Mouse (Mus musculus) layer of hippocampus, adult 2 months (tissue): Measurements from ENCODE around the gene Tnfaip8l2. TPM values are rescaled to one million over a fixed set of nuclear protein-coding genes. Genes with fewer than 3 reads are reported as not detected.
A peak's percentile ranks its signal among the peaks of the same experiment; 100 is the strongest.

ENCODE experiments used
- DNase-seq, 2 experiments: peaks; one replicate each; pipeline ENCODE4 v3.0.0; 2022; ENCODE audit warnings: low spot score in 2 of 2
- H3K27ac ChIP-seq: fragments of 200-600 bp; 2 replicates; pipeline ENCODE4 v1.8.1; 2022
- H3K4me3 ChIP-seq: fragments of 200-600 bp; 2 replicates; pipeline ENCODE4 v1.8.1; 2022; ENCODE audit warnings: mild to moderate bottlenecking
- CTCF ChIP-seq: fragments of 200-600 bp; conservative IDR thresholded peaks from 2 replicates; pipeline ENCODE4 v1.8.1; 2022; ENCODE audit warnings: antibody characterized with exemption, mild to moderate bottlenecking, moderate library complexity
- total RNA-seq, 2 experiments: library from RNA; stranded (reverse); gene quantifications; 2 replicates each; pipeline ENCODE4 v1.2.3; 2021

The Tnfaip8l2 gene
- total RNA-seq, 2 experiments from 2014 or later = 2.5 to 2.7 TPM

- TF ChIP-seq CTCF = no peak
- no peak overlapping the region for H3K27ac ChIP-seq
- no peak overlapping the region for H3K4me3 ChIP-seq
- DNase-seq = no peak
Observed at GRCm38 (mm10) chr3:95169996-95170395, 27.8 kb upstream of the Tnfaip8l2 start.

- no peak for DNase-seq
- Histone ChIP-seq H3K4me3 (no peak overlapping the region), H3K27ac (no peak overlapping the region)
- no peak for TF ChIP-seq CTCF
Observed at GRCm38 (mm10) chr3:95164840-95165239, 22.7 kb upstream of the Tnfaip8l2 start.

- no peak overlapping the region for H3K4me3 ChIP-seq
- DNase-seq = no peak
- TF ChIP-seq CTCF = no peak
- H3K27ac ChIP-seq = no peak overlapping the region
Observed at GRCm38 (mm10) chr3:95164256-95164550, 22.0 kb upstream of the Tnfaip8l2 start.

GRCm38 (mm10) chr3:95163419-95164255 is 21.5 kb upstream of the Tnfaip8l2 start:
- no peak for DNase-seq
- no peak overlapping the region for H3K27ac ChIP-seq
- no peak for TF ChIP-seq CTCF
- H3K4me3 ChIP-seq = no peak overlapping the region

GRCm38 (mm10) chr3:95162345-95162628 is 20.1 kb upstream of the Tnfaip8l2 start:
- Histone ChIP-seq H3K27ac (no peak overlapping the region), H3K4me3 (no peak overlapping the region; the same call in 1 of the 2 replicates)
- TF ChIP-seq CTCF = no peak

GRCm38 (mm10) chr3:95161618-95162344 is 19.6 kb upstream of the Tnfaip8l2 start:
- DNase-seq = no peak
- peak overlapping the region; percentile 77 for H3K27ac ChIP-seq
- H3K4me3 ChIP-seq = peak overlapping the region; percentile 60
- no peak for TF ChIP-seq CTCF

More at GRCm38 (mm10) chr3:95162345-95162628, 20.1 kb upstream of the Tnfaip8l2 start:
- no peak for DNase-seq

- peak overlapping the region; percentile 60 for H3K4me3 ChIP-seq
- no peak for DNase-seq
- H3K27ac ChIP-seq = peak overlapping the region; percentile 77
- TF ChIP-seq CTCF = no peak
Observed at GRCm38 (mm10) chr3:95161041-95161551, 18.9 kb upstream of the Tnfaip8l2 start.

- Histone ChIP-seq H3K27ac (peak within 1 kb of the TSS; percentile 77), H3K4me3 (peak within 1 kb of the TSS; percentile 60)
- peak; percentile 87 to 92 for DNase-seq
- no peak for TF ChIP-seq CTCF
Observed at GRCm38 (mm10) chr3:95159987-95160963, 18.1 kb upstream of the Tnfaip8l2 start, which contains the start of gene Sema6c. Gene Sema6c (plus strand): TSS chr3:95160457.

GRCm38 (mm10) chr3:95159511-95159986 is 17.4 kb upstream of the Tnfaip8l2 start:
- H3K4me3 ChIP-seq = peak overlapping the region; percentile 60
- TF ChIP-seq CTCF = no peak
- no peak for DNase-seq
- H3K27ac ChIP-seq = peak overlapping the region; percentile 72

GRCm38 (mm10) chr3:95153874-95154273 is 11.7 kb upstream of the Tnfaip8l2 start:
- H3K4me3 ChIP-seq = no peak overlapping the region
- no peak overlapping the region for H3K27ac ChIP-seq
- peak; percentile 78 for TF ChIP-seq CTCF
- no peak for DNase-seq

- no peak overlapping the region for H3K27ac ChIP-seq
- no peak overlapping the region for H3K4me3 ChIP-seq
- DNase-seq = no peak
- no peak for TF ChIP-seq CTCF
Observed at GRCm38 (mm10) chr3:95147924-95148323, 5.8 kb upstream of the Tnfaip8l2 start.

GRCm38 (mm10) chr3:95142617-95143011 is 454 bp upstream of the Tnfaip8l2 start:
- TF ChIP-seq CTCF = peak; percentile 97
- Histone ChIP-seq H3K4me3 (no peak overlapping the region), H3K27ac (no peak overlapping the region)
- peak; percentile 82 to 92 for DNase-seq
